8 mouse cellular contexts compared by ENCODE assay signal in genomic region chr13:43530832-43531693, GRCm38 (mm10). TPM values are rescaled to one million over a fixed set of nuclear protein-coding genes. Genes with fewer than 3 reads are reported as not detected.
DNase-seq lines count a peak whose midpoint lies in the region; ATAC-seq lines count a peak whose summit lies in the region.

No protein-coding gene starts in this region.

- 0 out of 2 replicates have a peak overlapping the region, but pooled peaks have one; percentile 6 for H3K9ac ChIP-seq in forebrain, embryonic 16.5 days (replicated peaks; ENCODE audit: low read depth, low read length)
- no peak overlapping the region for H3K9ac ChIP-seq in liver, embryonic 16.5 days (ENCODE audit: low read depth, low read length)
- no peak overlapping the region for H3K9ac ChIP-seq in neural tube, embryonic 12.5 days

- DNase-seq in right cerebral cortex, adult 18-20 months: peak; percentile 67
- DNase-seq in right cerebral cortex, adult 2 months (ENCODE audit: low spot score in 2 of 2): no peak
- DNase-seq in heart, postnatal 25 days (ENCODE audit: low spot score): peak; percentile 36
- peak; percentile 73 to 80 for DNase-seq in kidney, postnatal 36 days
- no peak for DNase-seq in spleen, postnatal 14 days (ENCODE audit: low spot score in 2 of 2)

- H3K4me2 ChIP-seq in forebrain, embryonic 16.5 days (ENCODE audit: low read length): peak overlapping the region; percentile 34
- peak overlapping the region; percentile 37 for H3K4me2 ChIP-seq in liver, embryonic 16.5 days (ENCODE audit: low read depth, low read length)
- peak overlapping the region; percentile 46 for H3K4me2 ChIP-seq in neural tube, embryonic 12.5 days (replicated peaks)

- H3K4me3 ChIP-seq in forebrain, embryonic 16.5 days (replicated peaks; ENCODE audit: low read length): no peak overlapping the region
- H3K4me3 ChIP-seq in liver, embryonic 16.5 days (ENCODE audit: low read depth, low read length): no peak overlapping the region
- no peak overlapping the region for H3K4me3 ChIP-seq in neural tube, embryonic 12.5 days

- peaks cover 23% of the 10 kb centered on the region for H3K4me1 ChIP-seq in forebrain, embryonic 16.5 days (replicated peaks; ENCODE audit: control insufficient read depth, insufficient read depth, low read length)
- peaks cover 16% of the 10 kb centered on the region for H3K4me1 ChIP-seq in liver, embryonic 16.5 days (ENCODE audit: control insufficient read depth, low read depth, low read length)
- H3K4me1 ChIP-seq in neural tube, embryonic 12.5 days: peaks cover 21% of the 10 kb centered on the region

- H3K9me3 ChIP-seq in forebrain, embryonic 16.5 days (ENCODE audit: control insufficient read depth, low read length): no peaks in the 10 kb centered on the region
- H3K9me3 ChIP-seq in liver, embryonic 16.5 days (replicated peaks; ENCODE audit: control insufficient read depth, low read length): no peaks in the 10 kb centered on the region
- H3K9me3 ChIP-seq in neural tube, embryonic 12.5 days: no peaks in the 10 kb centered on the region

- intact Hi-C loops in heart, postnatal 25 days (cut with DNase I): no loop called here

- H3K27ac ChIP-seq in forebrain, embryonic 16.5 days (ENCODE audit: low read length): peak overlapping the region; percentile 75
- peak overlapping the region; percentile 51 for H3K27ac ChIP-seq in liver, embryonic 16.5 days (ENCODE audit: low read length)
- peak overlapping the region; percentile 38; the same call in 1 of the 2 replicates for H3K27ac ChIP-seq in neural tube, embryonic 12.5 days

- no peaks in the 10 kb centered on the region for H3K36me3 ChIP-seq in forebrain, embryonic 16.5 days (ENCODE audit: control insufficient read depth, insufficient read depth)
- H3K36me3 ChIP-seq in liver, embryonic 16.5 days (ENCODE audit: control insufficient read depth, insufficient read depth): no peaks in the 10 kb centered on the region
- H3K36me3 ChIP-seq in neural tube, embryonic 12.5 days: no peaks in the 10 kb centered on the region

- peak; percentile 93 for ATAC-seq in forebrain, embryonic 16.5 days
- ATAC-seq in liver, embryonic 16.5 days (ENCODE audit: low read depth): peak; percentile 91
- peak; percentile 92 for ATAC-seq in neural tube, embryonic 12.5 days (ENCODE audit: low FRiP score, low read depth)

- under 1% methylated on average over 13 of the region's 13 CpGs for WGBS in forebrain, embryonic 16.5 days
- WGBS in liver, embryonic 16.5 days (ENCODE audit: insufficient replicate concordance): 4% methylated on average over 13 of the region's 13 CpGs
- WGBS in neural tube, embryonic 12.5 days: 18% methylated on average over 13 of the region's 13 CpGs

- H3K27me3 ChIP-seq in forebrain, embryonic 16.5 days (replicated peaks; ENCODE audit: control insufficient read depth, insufficient read depth, low read length): no peaks in the 10 kb centered on the region
- H3K27me3 ChIP-seq in liver, embryonic 16.5 days (ENCODE audit: control insufficient read depth, insufficient read depth, low read depth, low read length): no peaks in the 10 kb centered on the region
- no peaks in the 10 kb centered on the region for H3K27me3 ChIP-seq in neural tube, embryonic 12.5 days (replicated peaks)

RNA-seq across cellular contexts. Expression of gene Mcur1, which starts 28.9 kb away (rescaled TPM):
- 6.9 TPM in 2 replicates for polyA plus RNA-seq in forebrain, embryonic 16.5 days (2015; fragmentation: Nextera tagmentation; extraction: Ambion mirVana)
- total RNA-seq in heart, postnatal 25 days (2021): 10 to 100 TPM; 45.0 to 46.3 TPM
- polyA plus RNA-seq in liver, embryonic 16.5 days (2015; fragmentation: Nextera tagmentation; extraction: Ambion mirVana): 4.9 and 5.4 TPM in 2 replicates
- 9.8 and 12.5 TPM in 2 replicates for polyA plus RNA-seq in neural tube, embryonic 12.5 days (2016; fragmentation: Nextera tagmentation; extraction: Ambion mirVana)

RNA-seq across cellular contexts. Expression of gene Ranbp9, which starts 50.0 kb away (rescaled TPM):
- 11.9 and 12.1 TPM in 2 replicates for polyA plus RNA-seq in forebrain, embryonic 16.5 days (2015; fragmentation: Nextera tagmentation; extraction: Ambion mirVana)
- 10 to 100 TPM; 43.3 to 43.6 TPM for total RNA-seq in heart, postnatal 25 days (2021)
- polyA plus RNA-seq in liver, embryonic 16.5 days (2015; fragmentation: Nextera tagmentation; extraction: Ambion mirVana): 2.2 and 2.3 TPM in 2 replicates
- polyA plus RNA-seq in neural tube, embryonic 12.5 days (2016; fragmentation: Nextera tagmentation; extraction: Ambion mirVana): 13.4 and 14.2 TPM in 2 replicates

Comparison
In these comparisons a context has a peak if more than half of its experiments do, and no peak if none do; other contexts are left out.
1. DNase-seq: peak in right cerebral cortex, adult 18-20 months (single experiment), heart, postnatal 25 days (single experiment) and kidney, postnatal 36 days (2 of 2); none in right cerebral cortex, adult 2 months (0 of 2) and spleen, postnatal 14 days (0 of 2).
2. Peak in every context shown above with its lines, with median percentiles within 50 percentile points of each other: ATAC-seq, H3K27ac ChIP-seq and H3K4me2 ChIP-seq.